Mouse (Mus musculus) gastrocnemius, postnatal 14 days (tissue): ENCODE measurements around the gene Ptprj. TPM values are rescaled to one million over a fixed set of nuclear protein-coding genes. Genes with fewer than 3 reads are reported as not detected.
"Not testable (repeated sequence)": the region's sequence is repeated elsewhere in the genome, so short reads cannot be mapped to it uniquely, and the experiment has no call there.

ENCODE experiments used
- DNase-seq: peaks from one replicate; pipeline ENCODE4 v3.0.0; 2021; ENCODE audit warnings: mixed read lengths
- intact Hi-C: fragments of 180-260 bp; cut with DNase I; formaldehyde crosslinking; loops from one replicate; pipeline ENCODE4 v1.15.1; 2025; ENCODE audit warnings: low total_unique reads
- total RNA-seq, 2 experiments: library from RNA; stranded (reverse); gene quantifications; 2 replicates each; pipeline ENCODE4 v1.2.3; 2021

The Ptprj gene
- total RNA-seq, 2 experiments from 2014 or later = 6.5 to 6.6 TPM

GRCm38 (mm10) chr2:90462252-90462651 lies 118.2 kb downstream of the Ptprj start:
- DNase-seq = no peak
- intact Hi-C loops = no loop called here

- intact Hi-C loops = no loop called here
- no peak for DNase-seq
These were observed 122.5 kb downstream of the Ptprj start for GRCm38 (mm10) chr2:90457946-90458345.

GRCm38 (mm10) chr2:90452380-90452779 lies 128.1 kb downstream of the Ptprj start:
- intact Hi-C loops = no loop called here

GRCm38 (mm10) chr2:90448967-90449740 lies 131.3 kb downstream of the Ptprj start:
- DNase-seq = no peak
- intact Hi-C loops = no loop called here

More at GRCm38 (mm10) chr2:90452380-90452779, 128.1 kb downstream of the Ptprj start:
- no peak for DNase-seq

- intact Hi-C loops = no loop called here
- no peak for DNase-seq
These were observed 136.6 kb downstream of the Ptprj start for GRCm38 (mm10) chr2:90443811-90444210.

- DNase-seq, intact Hi-C loops: not testable (repeated sequence)
These were observed 138.6 kb downstream of the Ptprj start for GRCm38 (mm10) chr2:90441811-90442210.

- intact Hi-C loops, DNase-seq: not testable (repeated sequence)
These were observed 140.3 kb downstream of the Ptprj start for GRCm38 (mm10) chr2:90440169-90440568.

- DNase-seq, intact Hi-C loops: not testable (repeated sequence)
These were observed 143.0 kb downstream of the Ptprj start for GRCm38 (mm10) chr2:90437453-90437852.

- DNase-seq, intact Hi-C loops: not testable (repeated sequence)
These were observed 150.7 kb downstream of the Ptprj start for GRCm38 (mm10) chr2:90429782-90430181.

GRCm38 (mm10) chr2:90428988-90429717 lies 151.3 kb downstream of the Ptprj start:
- intact Hi-C loops, DNase-seq: not testable (repeated sequence)

- DNase-seq, intact Hi-C loops: not testable (repeated sequence)
These were observed 155.5 kb downstream of the Ptprj start for GRCm38 (mm10) chr2:90424937-90425336.

GRCm38 (mm10) chr2:90422282-90422681 lies 158.2 kb downstream of the Ptprj start:
- DNase-seq, intact Hi-C loops: not testable (repeated sequence)

- peak; percentile 11 for DNase-seq
- intact Hi-C loops = not testable (repeated sequence)
These were observed 166.2 kb downstream of the Ptprj start for GRCm38 (mm10) chr2:90414110-90414821.

- intact Hi-C loops, DNase-seq: not testable (repeated sequence)
These were observed 181.8 kb downstream of the Ptprj start, which contains the start of gene Olfr1274-ps for GRCm38 (mm10) chr2:90398633-90399107. Olfr1274-ps (plus strand) TSS chr2:90398683.

Other genes starting within 250 kb of the Ptprj start
- not detected for gene Olfr1274-ps, start 182.0 kb downstream of the Ptprj start, total RNA-seq
- gene Nup160, start 96.6 kb upstream of the Ptprj start, total RNA-seq = 10 to 100 TPM; 10.3 to 11.1 TPM
- gene Fnbp4, start 164.7 kb upstream of the Ptprj start, total RNA-seq = 10 to 100 TPM; 13.4 to 17.3 TPM
- under 1 TPM; 0.51 to 0.58 TPM for gene Agbl2, start 202.1 kb upstream of the Ptprj start, total RNA-seq